Mouse (Mus musculus) A20 (cell line): ENCODE measurements at regions not wholly inside any gene's neighbourhood (a gene's known extent, or its start where the extent isn't known, plus 50 kb on each side); places are given as distances from the start of the nearest gene placed in this dataset.
A peak's percentile ranks its signal among the peaks of the same experiment; 100 is the strongest.
"Not testable (repeated sequence)": the region's sequence is repeated elsewhere in the genome, so short reads cannot be mapped to it uniquely, and the experiment has no call there.

Experiments used
- DNase-seq: peaks from one replicate; pipeline ENCODE4 v3.0.0-alpha.2; 2011; ENCODE audit warnings: low read depth, low spot score

DNA sequence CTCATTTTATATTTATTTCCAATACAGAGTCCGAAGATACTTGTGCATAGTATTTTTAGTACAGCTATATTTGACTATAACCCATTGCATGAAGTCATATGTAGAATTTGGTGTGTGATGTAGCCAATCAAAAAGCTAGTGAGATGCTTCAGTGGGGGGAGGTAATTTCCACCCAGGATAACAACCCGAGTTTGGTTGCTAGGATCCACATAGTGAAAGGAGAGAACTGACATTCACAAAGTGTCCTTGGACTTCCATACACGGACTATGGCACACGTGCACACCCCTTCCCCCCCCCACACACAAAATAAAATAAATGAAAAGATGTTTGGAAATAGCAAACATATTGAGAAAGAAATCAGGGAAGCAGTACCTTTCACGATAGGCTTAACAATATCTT lies 137.2 kb downstream of the Gm815 start:
- DNase-seq: no peak

DNA sequence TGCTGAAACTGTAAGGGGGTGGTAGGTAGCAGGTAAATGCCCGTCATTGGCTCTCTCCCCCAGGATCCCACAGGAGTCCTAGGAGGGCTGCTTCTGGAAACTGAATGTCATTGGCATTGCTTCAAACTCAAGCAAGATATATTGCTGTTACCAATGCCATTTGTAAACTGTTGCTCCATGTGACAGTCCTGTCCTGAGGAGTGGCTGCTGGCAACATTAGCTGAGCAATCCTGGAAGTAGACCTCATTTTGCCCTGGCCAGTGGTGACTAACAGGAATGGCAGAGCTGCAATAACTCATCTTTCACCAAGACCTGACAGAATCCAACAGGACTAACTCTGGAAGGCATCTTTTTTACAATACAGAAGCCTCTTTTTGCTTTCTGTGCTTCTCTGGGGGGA lies 143.2 kb downstream of the Gm815 start:
- DNase-seq: no peak

DNA sequence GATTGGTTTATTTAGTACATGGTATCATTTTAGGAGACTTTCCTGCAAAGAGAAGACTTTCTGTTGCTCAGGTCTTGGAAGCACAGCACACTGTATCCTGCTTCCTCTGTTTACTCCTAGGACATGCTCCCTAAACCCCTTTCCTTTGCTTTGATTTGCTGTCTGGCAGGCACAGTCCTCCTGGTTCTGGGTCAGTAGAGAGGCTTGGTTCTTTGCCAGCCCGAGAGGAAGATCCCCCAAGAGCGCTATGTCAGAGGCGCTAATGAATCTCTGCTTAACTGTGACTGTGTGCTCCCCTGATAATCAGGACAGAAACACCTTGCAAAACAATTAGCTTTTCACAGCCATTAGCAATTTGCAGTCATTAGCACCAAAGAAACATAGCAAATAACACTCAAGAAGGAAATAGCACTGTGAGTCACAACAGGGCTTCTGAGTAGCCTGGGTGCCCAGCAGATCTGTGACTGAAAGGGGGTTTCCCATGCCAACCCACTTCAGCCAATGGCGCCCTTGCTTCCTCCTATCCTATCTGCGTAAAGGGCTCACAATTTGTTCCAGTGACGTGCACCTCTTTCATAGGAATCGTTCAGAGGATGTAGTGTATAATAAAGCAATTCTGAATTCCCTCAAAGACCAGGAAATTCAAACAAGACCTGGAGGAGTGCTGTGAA lies 145.5 kb downstream of the Gm815 start:
- no peak for DNase-seq

DNA sequence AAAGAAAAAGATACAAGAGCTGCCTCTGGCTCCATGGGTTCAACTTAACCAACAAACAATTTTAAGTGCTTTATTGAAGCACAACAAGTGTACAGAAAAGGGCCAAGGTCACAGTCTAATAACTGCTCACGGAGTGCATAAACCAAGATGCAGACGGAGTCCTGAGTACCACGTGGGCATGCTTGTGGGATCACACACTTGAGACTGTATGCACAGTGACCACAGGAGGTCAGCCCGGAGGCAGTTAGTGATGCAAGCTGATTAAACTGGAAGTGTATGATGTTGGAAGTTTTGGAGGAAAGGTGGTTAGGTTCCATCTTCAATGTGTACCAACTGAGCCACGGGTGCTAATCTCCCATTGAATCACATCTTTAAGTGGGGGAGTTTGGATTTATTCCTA lies 146.9 kb downstream of the Gm815 start:
- no peak for DNase-seq

DNA sequence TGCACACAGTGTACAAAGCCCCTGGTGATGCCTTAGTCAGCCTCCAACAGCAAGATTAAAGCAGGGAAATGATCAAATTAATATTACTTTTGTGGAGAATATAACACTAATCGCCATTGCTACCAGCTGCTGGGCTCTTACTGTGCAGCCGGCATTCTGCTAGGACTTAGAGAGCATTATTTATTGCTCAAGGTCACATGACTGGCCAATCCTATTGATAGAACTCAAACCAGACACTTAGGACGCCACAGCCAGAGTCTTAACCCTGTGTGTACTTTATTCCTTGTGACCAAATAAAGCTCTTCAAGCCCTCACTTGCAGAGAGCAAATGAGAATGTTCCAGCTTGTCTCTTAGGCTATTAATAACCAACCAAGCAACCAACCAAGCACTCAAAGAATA lies 152.6 kb downstream of the Gm815 start:
- no peak for DNase-seq

DNA sequence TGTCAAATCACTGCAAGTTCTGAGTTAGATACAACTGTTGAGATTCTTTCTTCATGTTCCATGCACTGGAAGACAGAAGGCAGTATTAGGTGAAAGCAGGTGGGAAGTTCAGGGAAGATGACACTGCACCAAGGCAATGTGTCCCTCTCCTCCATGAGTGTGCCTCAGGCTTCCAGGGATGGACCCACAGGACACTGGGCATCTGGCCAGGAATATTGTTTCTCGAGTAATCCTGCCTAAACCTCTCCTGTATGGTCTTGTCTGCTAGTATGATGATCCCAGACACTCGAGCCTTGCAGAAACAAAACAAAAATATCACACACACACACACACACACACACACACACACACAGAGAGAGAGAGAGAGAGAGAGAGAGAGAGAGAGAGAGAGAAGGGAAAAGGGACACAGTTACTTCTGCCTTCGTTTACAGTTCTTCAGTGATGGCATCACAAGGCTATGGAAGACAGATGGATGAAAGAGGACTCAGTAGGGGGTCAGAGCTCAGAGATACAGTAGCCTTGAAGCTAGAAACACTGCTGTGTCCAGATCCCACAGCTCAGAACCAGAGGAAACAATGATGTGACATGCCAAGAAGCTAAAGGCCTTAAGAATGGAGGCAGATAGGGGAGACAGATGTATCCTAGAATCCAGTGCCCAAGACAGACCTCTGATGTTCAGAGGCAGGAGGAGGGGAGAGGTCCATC lies 154.8 kb downstream of the Gm815 start:
- no peak for DNase-seq

DNA sequence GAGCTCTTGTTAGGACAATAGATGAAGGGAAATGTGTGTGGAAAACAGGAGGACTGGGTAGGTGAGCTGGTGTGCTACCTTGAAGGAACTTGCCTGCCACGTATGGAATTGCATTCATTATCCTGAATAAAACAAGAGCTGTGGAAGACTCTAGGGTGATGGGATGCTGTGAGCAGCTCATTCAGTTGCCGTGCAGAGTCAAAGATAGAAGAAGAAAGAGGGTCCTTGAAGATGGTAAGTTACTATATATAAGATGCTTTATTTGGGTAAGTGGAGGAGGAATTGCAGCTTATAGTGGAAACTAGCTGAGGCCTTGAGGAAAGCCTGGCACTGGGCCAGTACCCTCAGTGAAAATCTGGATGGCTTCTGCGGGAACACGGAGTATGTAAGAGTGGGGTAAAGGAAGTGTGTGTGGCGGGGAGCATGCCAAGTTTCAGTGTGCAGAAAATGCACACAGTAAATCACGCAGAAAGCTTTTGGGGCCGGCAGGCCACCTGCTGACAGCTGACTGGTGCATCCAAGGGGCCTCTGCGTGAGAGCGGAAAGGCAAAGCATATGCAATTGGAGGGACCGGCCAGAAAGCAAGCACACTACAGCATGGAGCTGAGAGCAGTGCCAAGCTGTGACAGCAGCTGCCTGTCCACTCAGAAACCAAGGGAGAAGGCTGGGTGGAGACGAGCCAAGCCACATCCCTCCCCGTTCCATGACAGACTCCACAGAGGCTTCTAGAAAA lies 149.7 kb upstream of the Vldlr start:
- DNase-seq: no peak

DNA sequence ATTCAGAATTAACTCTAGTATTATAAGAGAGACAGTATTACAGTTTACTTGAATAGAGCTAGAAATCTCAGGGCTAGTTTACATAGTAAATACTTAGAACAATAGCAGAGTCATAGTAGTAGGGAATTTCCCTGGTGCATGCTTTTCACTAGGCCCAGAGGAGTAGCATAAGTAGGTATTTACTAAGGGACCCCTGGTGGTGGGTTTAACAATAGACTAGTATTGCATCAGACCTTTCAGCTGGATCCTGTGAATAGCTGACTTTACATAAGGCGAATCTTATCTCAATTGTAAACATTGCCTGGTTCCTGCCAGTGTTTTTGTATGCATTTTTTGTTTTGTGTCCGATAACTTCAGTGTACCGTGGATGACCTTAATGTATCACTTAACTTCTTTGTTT lies 143.0 kb upstream of the Vldlr start:
- peak; percentile 12 for DNase-seq

DNA sequence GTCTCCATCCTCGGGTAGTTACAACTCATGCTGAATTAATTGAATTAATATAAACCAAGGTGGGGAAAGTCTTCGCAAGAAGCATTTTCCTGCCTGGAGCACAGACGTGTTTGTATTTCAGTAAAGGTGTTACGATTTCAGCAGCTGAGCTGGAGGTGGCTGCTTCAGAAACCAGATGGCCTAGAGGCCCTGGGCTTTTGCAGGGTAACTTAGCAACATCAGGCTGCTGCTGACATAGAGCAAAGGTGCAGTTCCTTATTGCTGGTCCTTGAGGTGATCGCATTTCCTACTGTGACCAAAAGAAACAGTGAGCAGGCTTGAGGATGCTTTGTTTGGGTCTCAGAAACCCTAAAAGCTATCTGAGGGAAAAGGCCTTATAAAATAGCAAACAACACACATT lies 141.3 kb upstream of the Vldlr start:
- no peak for DNase-seq

DNA sequence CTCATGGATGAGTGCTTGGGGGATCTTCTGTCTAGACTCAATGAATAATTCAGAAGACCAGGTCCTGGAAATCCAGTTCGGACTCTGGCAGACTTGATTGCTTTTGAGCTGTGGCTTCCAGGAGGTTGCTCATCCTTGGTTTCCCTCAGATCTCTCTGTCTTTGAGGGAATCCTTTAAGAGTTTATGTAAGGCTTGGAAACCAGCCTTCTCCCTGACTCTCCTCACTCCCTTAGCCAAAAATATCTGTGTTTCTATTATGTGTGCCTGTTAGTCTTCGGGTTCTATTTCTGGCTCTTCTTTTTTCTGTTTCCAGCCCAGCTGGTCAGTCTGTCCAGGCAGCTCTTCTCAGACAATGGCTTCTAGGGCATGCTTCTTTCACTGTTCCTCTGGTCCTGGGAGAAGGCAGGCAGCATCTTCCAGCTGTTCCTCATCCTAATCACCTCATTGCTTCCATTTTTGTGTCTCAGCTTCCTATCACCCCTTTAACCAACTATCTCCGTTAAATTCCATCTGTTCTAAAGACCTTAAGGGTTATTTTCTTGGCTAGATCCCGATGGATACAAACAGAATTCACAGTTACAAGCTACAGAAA lies 139.3 kb upstream of the Vldlr start:
- DNase-seq: no peak

DNA sequence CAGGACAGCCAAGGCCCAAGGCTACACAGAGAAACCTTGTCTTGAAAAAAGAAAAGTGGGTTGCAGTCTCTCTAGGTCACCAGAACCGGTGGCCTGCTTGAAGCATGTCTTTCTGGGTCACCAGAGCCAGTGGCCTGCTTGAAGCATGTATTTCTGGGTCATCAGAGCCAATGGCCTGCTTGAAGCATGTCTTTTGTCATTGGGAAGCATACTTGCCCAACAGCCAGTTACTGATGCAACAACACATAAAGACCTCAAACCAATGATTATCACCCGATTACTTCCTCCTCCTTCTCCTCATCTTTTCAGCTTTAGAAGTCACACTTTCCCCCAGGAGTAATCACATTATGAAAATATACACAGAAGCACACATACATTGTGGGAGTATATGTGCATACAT lies 128.9 kb upstream of the Vldlr start:
- no peak for DNase-seq

DNA sequence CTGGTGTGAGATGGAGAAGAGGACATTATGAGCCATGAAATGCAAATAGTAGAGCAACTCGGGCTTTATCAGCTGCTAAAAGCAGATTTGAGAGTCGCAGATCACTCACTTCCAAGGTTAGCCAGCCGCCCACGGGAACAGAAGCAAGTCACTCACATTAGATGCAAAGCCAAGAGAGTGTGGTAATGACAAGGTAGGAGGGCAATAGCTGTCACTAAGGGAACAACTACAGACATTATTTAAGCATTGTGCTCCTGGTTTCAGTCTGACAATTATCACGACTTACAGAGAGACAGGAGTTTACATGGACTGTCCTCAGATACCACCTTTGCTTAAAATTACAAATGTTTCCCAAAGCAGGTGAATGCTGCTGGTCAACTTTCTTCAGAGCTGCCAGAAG lies 128.5 kb upstream of the Vldlr start:
- no peak for DNase-seq

DNA sequence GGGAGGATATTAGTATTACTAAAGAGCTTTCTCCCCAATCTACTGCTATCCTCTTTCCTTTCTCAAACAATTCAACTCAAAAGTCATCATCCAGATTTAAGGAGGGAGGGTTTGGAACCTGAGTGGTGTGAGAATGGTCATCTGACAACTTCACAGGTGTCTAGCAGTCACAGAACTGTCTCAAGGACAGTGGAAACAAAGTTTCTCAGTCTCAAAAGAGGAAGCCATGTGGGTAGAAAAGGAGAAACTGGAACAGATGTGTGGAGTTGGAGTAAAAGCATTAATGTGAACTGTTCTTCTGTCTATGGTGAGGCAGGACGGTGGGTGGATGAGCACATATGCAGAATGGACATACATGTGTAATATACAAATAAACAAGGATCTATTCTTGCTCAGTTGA lies 127.2 kb upstream of the Vldlr start:
- DNase-seq: no peak

DNA sequence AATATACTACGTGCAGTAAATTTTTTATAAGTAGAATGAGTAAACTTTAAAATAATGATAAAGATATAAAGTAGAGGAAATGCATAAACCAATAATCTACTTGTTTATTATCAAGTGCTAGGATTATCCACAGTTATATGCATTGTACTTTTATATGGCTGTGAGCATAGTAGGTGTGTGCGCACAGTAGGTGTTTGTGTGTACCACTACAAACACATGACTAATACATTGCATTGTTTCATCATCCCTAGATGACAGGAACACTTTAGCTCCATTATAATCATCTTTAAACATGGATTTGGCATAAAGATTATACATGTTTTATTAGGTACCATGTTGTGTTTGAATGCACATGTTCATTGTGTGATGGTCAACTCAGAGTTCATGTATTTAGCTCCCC lies 124.7 kb upstream of the Vldlr start:
- DNase-seq: no peak

DNA sequence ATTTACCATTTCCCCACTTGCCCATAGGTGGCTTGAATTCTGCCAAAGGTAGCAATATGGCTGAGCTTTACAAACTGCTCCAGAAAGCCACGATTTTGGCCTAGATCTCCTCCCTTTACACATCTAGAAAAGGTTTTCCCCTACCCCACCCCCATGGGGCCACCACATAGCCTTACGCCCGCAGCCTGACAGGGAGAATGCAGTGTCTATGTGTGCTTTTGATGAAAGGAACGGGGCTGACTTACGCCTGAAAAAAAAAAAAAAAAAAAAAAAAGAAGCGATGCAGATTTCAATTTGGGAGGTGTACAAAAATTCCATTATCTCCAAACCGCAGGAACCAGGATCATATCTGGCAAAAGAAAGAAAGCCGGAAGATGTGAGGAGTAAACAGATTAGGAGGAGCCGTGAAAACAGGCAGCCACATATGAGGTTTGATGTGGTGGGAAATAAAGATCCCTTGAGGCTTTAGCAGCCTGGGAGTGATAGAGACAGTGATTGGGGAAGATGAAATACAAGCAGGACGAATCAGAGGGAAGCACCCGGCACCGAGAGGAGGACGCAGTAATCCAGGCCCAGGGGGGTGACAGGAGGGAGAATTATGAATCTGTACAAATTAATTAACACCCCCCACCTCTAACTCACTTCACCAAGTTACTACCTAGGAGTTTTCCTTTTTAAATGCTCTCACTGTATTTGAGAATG lies 121.4 kb upstream of the Vldlr start:
- DNase-seq: no peak

DNA sequence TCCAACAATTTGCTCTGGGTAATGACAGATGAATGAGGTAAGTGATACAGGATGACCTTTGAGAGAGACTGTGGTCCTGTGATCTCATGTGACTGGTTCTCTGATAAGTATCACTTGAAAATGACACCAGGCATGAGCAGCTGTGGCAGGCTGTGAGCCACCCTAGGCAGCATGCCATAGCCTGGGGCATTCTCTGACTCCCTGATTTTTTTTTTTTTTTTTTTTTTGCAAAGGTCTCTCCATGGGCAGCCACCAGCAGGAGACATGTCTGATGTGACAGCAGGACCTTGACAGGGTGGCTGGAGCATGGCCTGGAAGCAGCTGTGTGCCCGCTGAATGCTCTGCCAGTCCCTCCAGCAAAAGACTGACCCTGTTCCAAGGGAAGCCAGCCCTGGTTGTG lies 116.4 kb upstream of the Vldlr start:
- no peak for DNase-seq

DNA sequence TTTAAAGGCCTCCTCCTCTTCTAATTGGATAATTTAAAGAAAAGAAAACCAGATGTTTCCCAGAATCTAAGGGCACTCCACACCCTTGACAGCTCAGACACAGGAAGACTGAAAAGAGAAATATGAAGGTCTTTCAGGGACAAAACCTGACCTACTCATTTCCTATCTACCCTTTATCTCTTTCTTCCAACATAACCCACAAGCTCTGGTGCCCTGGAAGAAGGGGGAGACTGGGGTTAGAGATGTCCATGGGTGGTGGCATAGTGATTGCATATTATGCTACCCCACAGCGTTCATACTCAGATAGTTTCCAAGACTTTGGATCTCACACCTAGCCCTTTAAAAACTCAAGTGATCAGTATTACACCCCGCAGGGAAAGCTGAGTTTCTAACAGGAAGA lies 105.8 kb upstream of the Vldlr start:
- no peak for DNase-seq

DNA sequence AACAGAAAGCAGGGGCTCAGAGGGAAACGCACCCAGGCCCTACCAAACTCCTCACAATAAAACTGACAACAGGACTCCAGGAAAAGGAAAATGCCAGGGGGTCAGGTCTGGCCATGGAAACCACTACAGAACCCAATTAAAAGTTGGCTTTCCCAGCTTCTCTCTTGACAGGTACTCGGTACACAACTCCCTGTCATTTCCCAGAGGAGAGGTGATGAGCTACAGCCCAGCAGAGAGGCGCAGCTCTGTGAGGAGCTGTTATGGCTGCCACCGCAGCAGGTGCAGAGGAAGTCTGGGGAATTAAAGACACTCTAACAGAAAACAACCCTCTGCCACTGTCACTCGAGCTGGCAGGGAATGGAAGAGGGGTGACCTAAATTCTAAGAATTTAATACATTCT lies 95.4 kb upstream of the Vldlr start:
- DNase-seq: no peak

DNA sequence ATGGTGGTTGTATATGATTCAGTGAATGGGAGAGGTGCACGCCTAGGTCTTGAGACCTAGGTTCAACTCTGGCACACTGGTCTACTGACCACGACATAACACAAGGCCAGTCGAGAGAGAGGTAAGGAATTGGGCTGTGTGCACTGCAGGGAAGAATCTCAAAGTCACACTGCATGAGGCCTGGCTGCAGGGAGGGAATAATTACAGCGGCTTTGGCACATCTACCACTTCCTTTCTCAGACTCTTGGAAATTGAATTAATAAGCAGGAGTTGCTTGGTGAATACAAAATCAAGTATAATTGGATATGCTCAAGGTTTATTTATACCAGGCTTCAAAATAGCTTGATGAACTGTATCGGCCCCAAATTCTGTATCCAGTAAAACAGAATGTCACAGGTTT lies 93.9 kb upstream of the Vldlr start:
- no peak for DNase-seq

DNA sequence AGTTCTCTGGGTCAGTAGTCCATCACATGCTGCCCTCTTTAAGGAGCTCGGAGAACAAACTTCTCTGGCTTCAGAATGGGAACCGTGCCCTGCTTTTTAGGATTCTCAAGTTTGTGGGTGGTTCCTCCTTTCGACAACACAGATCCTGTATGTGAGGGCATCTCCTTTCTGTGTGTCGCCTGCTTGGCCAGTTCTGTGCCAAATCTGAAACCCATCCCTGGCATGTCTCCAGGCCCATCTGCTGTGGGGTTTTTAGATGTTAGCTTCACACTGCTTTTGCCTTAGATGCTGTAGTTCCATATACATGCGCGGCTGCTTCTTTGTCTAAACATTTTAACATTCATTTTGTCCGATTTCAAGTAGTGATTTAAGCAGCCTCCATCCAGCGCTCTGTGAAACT lies 93.0 kb upstream of the Vldlr start:
- DNase-seq: no peak

DNA sequence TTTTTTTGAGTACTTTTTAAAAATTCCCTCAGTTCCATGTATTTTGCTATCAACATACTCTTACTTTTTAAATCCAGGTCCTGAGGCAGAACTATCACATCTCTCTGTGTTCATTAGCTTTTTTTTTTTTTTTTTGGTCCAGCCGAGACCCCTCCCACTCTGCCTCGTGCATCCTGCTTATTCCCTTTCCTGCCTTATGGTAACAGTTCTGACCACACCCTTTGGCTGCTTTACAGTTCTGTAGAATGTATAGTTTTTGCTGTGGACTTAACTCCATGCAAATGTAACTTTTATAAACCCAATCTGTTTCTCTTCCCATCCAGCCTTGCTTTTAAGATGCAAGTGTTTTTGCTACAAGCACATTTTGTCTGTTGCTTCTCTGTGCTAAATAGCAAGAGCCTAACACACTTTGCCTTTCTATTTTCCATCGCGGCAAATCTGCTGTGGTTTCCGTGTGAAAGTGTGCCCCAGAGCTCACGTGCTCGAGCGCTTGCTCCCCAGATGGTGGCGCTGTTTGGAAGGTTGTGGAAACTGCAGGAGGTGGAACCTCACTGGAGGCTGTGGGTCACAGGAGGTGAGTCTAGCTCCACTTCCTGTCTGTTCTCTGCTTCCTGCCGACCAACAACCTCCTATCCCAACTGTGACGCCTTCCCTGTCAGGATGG lies 92.3 kb upstream of the Vldlr start:
- DNase-seq: peak; percentile 22

DNA sequence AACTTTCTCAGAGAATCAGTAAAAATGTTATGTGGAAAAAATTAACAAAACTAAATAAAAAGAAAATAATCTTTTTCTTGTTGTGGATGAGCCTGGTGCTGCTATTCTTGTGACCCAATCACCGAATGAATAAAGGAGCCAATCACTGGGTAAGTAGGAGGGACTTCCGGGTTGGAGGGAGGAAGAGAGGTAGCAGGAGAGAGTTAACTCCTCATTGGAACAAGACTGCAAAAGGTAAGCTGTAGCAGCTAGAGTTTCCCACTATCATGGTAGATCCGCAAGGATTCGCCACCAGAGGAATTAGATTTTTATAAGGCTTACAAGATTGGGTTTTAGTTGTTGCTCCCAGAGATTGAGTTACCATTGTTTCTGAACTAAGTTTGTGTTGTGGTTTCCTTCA lies 87.8 kb upstream of the Vldlr start:
- DNase-seq: not testable (repeated sequence)
